Mouse (Mus musculus) midbrain, postnatal 0 days (tissue): Measurements from ENCODE around the gene Rwdd3. TPM values are rescaled to one million over a fixed set of nuclear protein-coding genes. Genes with fewer than 3 reads are reported as not detected.

ENCODE experiments used
- ATAC-seq: fragments of 200-750 bp; cut with Nextera tagmentation; 2 replicates; pipeline ENCODE4 v1.8.0; 2017; ENCODE audit warnings: moderate number of reproducible peaks, mild to moderate bottlenecking, moderate TSS enrichment, moderate library complexity; ENCODE audit not compliant: low FRiP score
- DNase-seq: peaks from one replicate; pipeline ENCODE4 v3.0.0-alpha.2; 2015; ENCODE audit warnings: low spot score
- H3K27ac ChIP-seq: fragments of 300-500 bp; sonication (generic); 2 replicates; pipeline ENCODE4 v1.5.1; 2014; ENCODE audit warnings: low read depth, mild to moderate bottlenecking, low read length, mixed read lengths
- H3K27me3 ChIP-seq: fragments of 300-500 bp; sonication (generic); 2 replicates; pipeline ENCODE4 v1.6.1; 2014; ENCODE audit warnings: low read length, control low read depth, mixed read lengths; ENCODE audit not compliant: insufficient read depth
- H3K36me3 ChIP-seq: fragments of 300-500 bp; sonication (generic); 2 replicates; pipeline ENCODE4 v1.6.1; 2014; ENCODE audit warnings: low read length, control low read depth, mixed read lengths; ENCODE audit not compliant: insufficient read depth
- H3K4me1 ChIP-seq: fragments of 300-500 bp; sonication (generic); 2 replicates; pipeline ENCODE4 v1.6.1; 2014; ENCODE audit warnings: mild to moderate bottlenecking, control low read depth, antibody characterized with exemption, low read length, mixed read lengths; ENCODE audit not compliant: insufficient read depth
- H3K4me2 ChIP-seq: fragments of 300-500 bp; sonication (generic); 2 replicates; pipeline ENCODE4 v1.6.1; 2014; ENCODE audit warnings: low read depth, mild to moderate bottlenecking, low read length, mixed read lengths; ENCODE audit not compliant: poor library complexity, severe bottlenecking
- H3K4me3 ChIP-seq: fragments of 300-500 bp; sonication (generic); 2 replicates; pipeline ENCODE4 v1.5.1; 2014; ENCODE audit warnings: low read depth, mild to moderate bottlenecking, low read length, moderate library complexity
- H3K9ac ChIP-seq: fragments of 300-500 bp; sonication (generic); replicated peaks from 2 replicates; pipeline ENCODE4 v1.6.1; 2014; ENCODE audit warnings: mild to moderate bottlenecking, low read length, moderate library complexity, mixed read lengths; ENCODE audit not compliant: poor library complexity, severe bottlenecking
- H3K9me3 ChIP-seq: fragments of 300-500 bp; sonication (generic); 2 replicates; pipeline ENCODE4 v1.6.1; 2016; ENCODE audit warnings: low read length, control low read depth
- CTCF ChIP-seq: IDR thresholded peaks from 2 replicates; pipeline ENCODE4 v1.5.1; 2016; ENCODE audit warnings: antibody characterized with exemption, mild to moderate bottlenecking
- WGBS: fragments of 180-500 bp; shearing (Covaris S2); extraction: QIAGEN DNeasy Blood & Tissue Kit; methylation state at CpG from one replicate; pipeline ENCODE4 v1.1.7; 2014; 5-methylcytosine and 5-hydroxymethylcytosine counted together
- polyA plus RNA-seq: library from polyadenylated mRNA; unstranded; fragments of >200 nt; fragmentation: Nextera tagmentation; extraction: Ambion mirVana; gene quantifications from 2 replicates; pipeline ENCODE4 v1.2.1, GENCODE M21; 2015
- total RNA-seq: library from RNA; depleted of rRNA; stranded (reverse); fragments of >200 nt; gene quantifications from 2 replicates; pipeline ENCODE4 v1.2.3, GENCODE M21; 2014

Gene Rwdd3
- total and polyA plus RNA-seq, 2 experiments from 2014 or later = 10.0 to 11.3 TPM

DNA sequence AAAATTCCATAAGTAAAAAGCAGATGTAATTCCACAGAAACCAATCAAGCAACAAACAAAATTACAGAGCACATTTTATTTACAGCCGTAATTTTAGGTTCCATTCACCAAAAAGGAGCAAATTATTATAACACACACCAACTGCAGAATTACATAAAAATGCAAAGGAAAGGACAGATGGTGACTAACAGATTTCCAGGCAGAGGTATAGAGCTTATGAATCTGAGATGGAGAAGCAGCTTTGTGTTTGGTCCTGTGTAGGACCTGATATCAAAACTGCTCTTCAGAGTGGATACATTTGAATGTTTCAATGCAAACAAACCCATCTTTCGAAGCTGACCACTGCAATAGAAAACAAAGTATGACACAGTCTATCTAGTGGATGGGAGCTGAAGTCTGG lies 31.1 kb upstream of the Rwdd3 start:
- Histone ChIP-seq H3K4me3 (no peak overlapping the region), H3K36me3 (peaks cover 4% of the 10 kb centered on the region; the same call in 1 of the 2 replicates), H3K4me1 (no peaks in the 10 kb centered on the region), H3K9me3 (no peaks in the 10 kb centered on the region), H3K27me3 (no peaks in the 10 kb centered on the region), H3K27ac (no peak overlapping the region), H3K9ac (no peak overlapping the region), H3K4me2 (no peak overlapping the region)
- ATAC-seq = no peak
- DNase-seq = no peak
- 82% methylated on average over 2 of the region's 2 CpGs for WGBS
- TF ChIP-seq CTCF = no peak

DNA sequence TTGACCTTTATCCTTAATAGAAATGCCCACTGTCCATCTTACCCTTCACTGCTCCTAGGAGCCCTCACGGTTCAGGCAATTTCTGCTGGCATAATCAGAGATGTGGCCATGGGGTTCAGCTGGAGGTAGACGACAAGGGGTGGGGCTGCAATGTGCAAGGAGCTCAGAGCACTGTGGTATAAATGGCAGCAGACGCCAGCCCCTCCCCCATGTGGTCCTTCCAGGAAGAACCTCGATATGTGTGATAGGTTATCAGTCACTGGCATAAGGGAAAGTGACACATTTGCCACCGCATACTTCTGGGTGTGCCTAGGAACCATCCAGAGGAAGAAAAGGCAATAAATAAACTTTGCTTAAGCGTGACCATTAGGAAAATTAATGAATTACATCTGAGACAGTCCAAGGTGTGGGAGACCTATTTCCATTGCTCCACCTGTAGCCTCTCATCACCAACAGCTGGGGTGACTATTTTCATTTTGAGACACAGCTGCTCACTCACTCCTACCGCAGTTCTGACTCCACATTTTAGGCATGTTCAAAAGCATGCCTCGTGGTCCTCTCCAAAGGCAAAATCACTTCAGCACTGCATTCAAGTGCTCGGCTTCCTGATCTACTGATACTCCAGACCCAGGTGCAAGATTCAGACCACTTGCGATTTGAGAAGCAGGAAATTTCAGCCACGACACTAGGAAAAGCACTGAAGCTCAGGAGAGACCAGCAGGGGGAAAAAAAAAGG lies 29.7 kb upstream of the Rwdd3 start:
- ATAC-seq = no peak
- Histone ChIP-seq H3K36me3 (no peaks in the 10 kb centered on the region), H3K4me1 (no peaks in the 10 kb centered on the region), H3K4me2 (no peak overlapping the region), H3K4me3 (no peak overlapping the region), H3K9me3 (no peaks in the 10 kb centered on the region), H3K27ac (no peak overlapping the region), H3K9ac (no peak overlapping the region), H3K27me3 (no peaks in the 10 kb centered on the region)
- DNase-seq = no peak
- no peak for TF ChIP-seq CTCF
- 63% methylated on average over 11 of the region's 11 CpGs for WGBS

DNA sequence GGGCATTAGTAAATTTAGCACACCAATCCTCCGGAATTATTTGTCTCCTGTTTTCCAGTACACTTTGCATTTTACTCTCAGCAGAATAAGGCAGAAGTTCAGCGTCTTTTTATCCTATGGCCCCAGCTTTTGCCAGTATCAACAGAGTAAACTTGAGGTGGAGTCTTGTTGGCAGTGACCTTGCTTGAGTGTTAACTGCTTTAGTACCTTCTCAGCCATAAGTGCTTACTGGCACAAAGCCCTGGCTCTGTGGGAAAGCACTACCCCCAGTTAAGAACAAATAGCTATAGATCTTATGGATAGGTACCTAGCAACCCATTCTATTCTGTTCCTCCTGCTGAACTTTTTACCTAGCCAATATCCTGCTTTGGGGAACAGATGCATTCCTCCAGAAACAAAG lies 17.7 kb upstream of the Rwdd3 start:
- no peak for TF ChIP-seq CTCF
- no peak for DNase-seq
- no peaks in the 10 kb centered on the region for H3K9me3 ChIP-seq
- no peak overlapping the region for H3K27ac ChIP-seq
- 91% methylated on average over 2 of the region's 2 CpGs for WGBS
- H3K4me1 ChIP-seq = no peaks in the 10 kb centered on the region
- H3K36me3 ChIP-seq = no peaks in the 10 kb centered on the region
- H3K4me3 ChIP-seq = no peak overlapping the region
- no peak for ATAC-seq
- H3K4me2 ChIP-seq = no peak overlapping the region
- H3K27me3 ChIP-seq = no peaks in the 10 kb centered on the region
- H3K9ac ChIP-seq = no peak overlapping the region

DNA sequence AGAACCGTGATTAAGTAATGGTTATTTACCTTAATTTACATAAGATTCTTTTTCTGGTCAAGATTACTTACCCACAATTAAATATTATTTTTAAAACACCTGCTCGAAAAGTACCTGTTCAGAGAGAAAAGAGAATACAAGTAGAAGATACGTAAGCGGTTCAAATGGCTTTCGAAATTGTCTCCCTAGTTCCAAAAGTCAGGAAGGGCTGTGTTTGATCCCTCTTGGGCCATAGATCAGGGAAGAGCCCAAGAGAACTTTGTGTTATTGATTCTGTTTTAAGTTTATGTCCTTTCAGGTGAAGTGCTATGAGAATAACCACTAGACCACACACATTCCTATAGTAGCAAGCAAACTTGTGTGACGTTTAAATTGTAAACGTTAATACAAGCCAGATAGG lies 16.0 kb upstream of the Rwdd3 start:
- no peak for TF ChIP-seq CTCF
- 92% methylated on average over 7 of the region's 7 CpGs for WGBS

DNA sequence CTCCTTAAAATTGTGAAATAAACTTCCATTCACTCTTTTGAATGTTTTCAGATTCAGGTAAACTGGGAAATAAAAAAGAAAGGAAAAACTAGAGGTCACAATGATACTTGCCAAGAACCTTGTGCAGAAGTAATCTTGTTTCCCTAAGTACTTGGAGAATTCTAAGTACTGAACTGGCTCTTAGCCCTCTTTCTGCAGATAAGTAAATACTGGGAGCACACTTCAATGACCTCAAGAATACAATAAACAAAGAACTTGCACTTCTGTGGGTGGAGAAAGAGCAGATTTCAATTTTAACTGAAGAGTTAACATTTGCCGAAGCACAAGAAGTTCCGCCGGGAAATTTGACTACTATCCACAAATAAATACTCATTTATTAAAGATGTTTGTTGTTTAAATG lies 15.4 kb upstream of the Rwdd3 start:
- WGBS = 79% methylated on average over 3 of the region's 3 CpGs
- no peaks in the 10 kb centered on the region for H3K36me3 ChIP-seq
- no peak overlapping the region for H3K4me3 ChIP-seq
- H3K27me3 ChIP-seq = no peaks in the 10 kb centered on the region
- TF ChIP-seq CTCF = no peak
- H3K4me1 ChIP-seq = no peaks in the 10 kb centered on the region
- H3K9me3 ChIP-seq = no peaks in the 10 kb centered on the region
- no peak overlapping the region for H3K27ac ChIP-seq
- DNase-seq (no peak), ATAC-seq (no peak)
- no peak overlapping the region for H3K9ac ChIP-seq
- no peak overlapping the region for H3K4me2 ChIP-seq

More for the DNA sequence above, 16.0 kb upstream of the Rwdd3 start:
- no peak for DNase-seq
- H3K9ac ChIP-seq = no peak overlapping the region
- H3K4me1 ChIP-seq = no peaks in the 10 kb centered on the region
- no peaks in the 10 kb centered on the region for H3K36me3 ChIP-seq
- no peak overlapping the region for H3K27ac ChIP-seq
- no peak for ATAC-seq
- no peaks in the 10 kb centered on the region for H3K27me3 ChIP-seq
- H3K4me3 ChIP-seq = no peak overlapping the region
- H3K9me3 ChIP-seq = no peaks in the 10 kb centered on the region
- H3K4me2 ChIP-seq = no peak overlapping the region

DNA sequence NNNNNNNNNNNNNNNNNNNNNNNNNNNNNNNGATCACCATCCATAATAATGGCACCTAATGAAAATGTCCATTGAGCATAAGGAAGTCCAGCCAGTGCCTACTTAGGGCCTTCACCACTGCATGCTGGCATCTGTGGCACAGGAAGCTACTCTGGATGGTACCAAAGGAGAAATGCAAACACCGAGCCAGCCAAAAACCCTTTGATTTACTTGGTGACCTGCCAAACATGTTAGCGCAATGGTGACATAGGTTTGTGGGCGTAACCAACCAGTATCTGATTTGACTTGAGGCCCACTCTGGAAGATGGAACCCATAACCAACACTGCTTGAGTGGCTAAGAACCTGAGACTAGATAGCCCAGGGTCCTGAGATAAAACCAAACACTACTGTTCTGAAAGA lies 13.7 kb upstream of the Rwdd3 start:
- 93% methylated on average over 3 of the region's 3 CpGs for WGBS
- Histone ChIP-seq H3K36me3 (no peaks in the 10 kb centered on the region), H3K4me3 (no peak overlapping the region), H3K4me2 (no peak overlapping the region), H3K9me3 (no peaks in the 10 kb centered on the region), H3K27me3 (no peaks in the 10 kb centered on the region), H3K4me1 (no peaks in the 10 kb centered on the region), H3K9ac (no peak overlapping the region), H3K27ac (no peak overlapping the region)
- no peak for TF ChIP-seq CTCF
- ATAC-seq = no peak
- DNase-seq = no peak
